Mouse (Mus musculus) right cerebral cortex, postnatal 10 days (tissue): ENCODE measurements around the gene Mmrn2.
"Not testable (repeated sequence)": the region's sequence is repeated elsewhere in the genome, so short reads cannot be mapped to it uniquely, and the experiment has no call there.

Source experiments
- DNase-seq, 2 experiments: peaks; one replicate each; pipeline ENCODE4 v3.0.0; 2021; ENCODE audit warnings: low spot score in 2 of 2

Mmrn2 gene

GRCm38 (mm10) chr14:34362726-34363445 lies 12.4 kb upstream of the Mmrn2 start:
- peak; percentile 80 to 81 for DNase-seq

GRCm38 (mm10) chr14:34363490-34364253 lies 11.6 kb upstream of the Mmrn2 start:
- peak; percentile 67 to 72 for DNase-seq

- DNase-seq = not testable (repeated sequence)
Measured at GRCm38 (mm10) chr14:34364254-34365146, 10.8 kb upstream of the Mmrn2 start.

- no peak for DNase-seq
Measured at GRCm38 (mm10) chr14:34365147-34365507, 10.1 kb upstream of the Mmrn2 start.

- DNase-seq = no peak
Measured at GRCm38 (mm10) chr14:34370203-34370602, 5.1 kb upstream of the Mmrn2 start.

GRCm38 (mm10) chr14:34370921-34371320 lies 4.3 kb upstream of the Mmrn2 start:
- no peak for DNase-seq

- DNase-seq = no peak
Measured at GRCm38 (mm10) chr14:34371763-34372162, 3.5 kb upstream of the Mmrn2 start.

GRCm38 (mm10) chr14:34372646-34373045 lies 2.6 kb upstream of the Mmrn2 start:
- DNase-seq = peak; percentile 48 to 65

- no peak for DNase-seq
Measured at GRCm38 (mm10) chr14:34373581-34373980, 1.7 kb upstream of the Mmrn2 start.

GRCm38 (mm10) chr14:34374577-34374976 lies 688 bp upstream of the Mmrn2 start, which contains the start of gene Sncg:
Sncg (minus strand) TSS chr14:34374789.
- no peak for DNase-seq

- DNase-seq = no peak
Measured at GRCm38 (mm10) chr14:34375941-34376340, 676 bp downstream of the Mmrn2 start.

- no peak for DNase-seq
Measured at GRCm38 (mm10) chr14:34377121-34377520, 1.9 kb downstream of the Mmrn2 start.

- DNase-seq = no peak
Measured at GRCm38 (mm10) chr14:34378560-34379331, 3.5 kb downstream of the Mmrn2 start.

- DNase-seq = no peak
Measured at GRCm38 (mm10) chr14:34382921-34383704, 7.8 kb downstream of the Mmrn2 start.

- no peak for DNase-seq
Measured at GRCm38 (mm10) chr14:34393295-34393694, 18.0 kb downstream of the Mmrn2 start.

GRCm38 (mm10) chr14:34397871-34398270 lies 22.6 kb downstream of the Mmrn2 start:
- peak in 1 of 2 experiments; percentile 29 for DNase-seq

- DNase-seq = no peak
Measured at GRCm38 (mm10) chr14:34398901-34399300, 23.6 kb downstream of the Mmrn2 start.

- DNase-seq = no peak
Measured at GRCm38 (mm10) chr14:34399301-34399700, 24.0 kb downstream of the Mmrn2 start.

- DNase-seq = no peak
Measured at GRCm38 (mm10) chr14:34400021-34400420, 24.8 kb downstream of the Mmrn2 start.

- DNase-seq = peak; percentile 48 to 70
Measured at GRCm38 (mm10) chr14:34401135-34401534, 25.9 kb downstream of the Mmrn2 start.
